Mouse (Mus musculus): ENCODE measurements around the gene Madcam1. TPM values are rescaled to one million over a fixed set of nuclear protein-coding genes. Genes with fewer than 3 reads are reported as not detected.
A peak's percentile ranks its signal among the peaks of the same experiment; 100 is the strongest.

Madcam1 gene
- polyA plus RNA-seq, 1 experiment from 2014 or later: 31.8 TPM

GRCm38 (mm10) chr10:79704065-79704969 is 40.0 kb downstream of the Madcam1 start, which contains the start of gene Bsg:
Bsg (plus strand) TSS chr10:79704491.
- Histone ChIP-seq H3K4me3 (ENCODE audit: low read length) (peak within 1 kb of the TSS; percentile 84), H3K4me2 (ENCODE audit: low read depth, low read length) (peak within 1 kb of the TSS; percentile 88), H3K27me3 (replicated peaks; ENCODE audit: control insufficient read depth, insufficient read depth, low read length) (no peaks in the 10 kb centered on the region), H3K9ac (ENCODE audit: low read depth, low read length) (peak within 1 kb of the TSS; percentile 96), H3K9me3 (ENCODE audit: control insufficient read depth, low read length) (no peaks in the 10 kb centered on the region), H3K36me3 (ENCODE audit: control insufficient read depth, insufficient read depth, low read length) (peaks cover 11% of the 10 kb centered on the region; the same call in 1 of the 2 replicates), H3K27ac (ENCODE audit: low read length) (peak within 1 kb of the TSS; percentile 72), H3K4me1 (ENCODE audit: control insufficient read depth, insufficient read depth, low read length) (peaks cover 53% of the 10 kb centered on the region)
- under 1% methylated on average over 63 of the region's 65 CpGs for WGBS
- peak; percentile 93 for ATAC-seq

- H3K4me2 ChIP-seq (ENCODE audit: low read depth, low read length): peak overlapping the region; percentile 88
- WGBS: 3% methylated on average over 10 of the region's 10 CpGs
- peak overlapping the region; percentile 96 for H3K9ac ChIP-seq (ENCODE audit: low read depth, low read length)
- peaks cover 14% of the 10 kb centered on the region; the same call in 1 of the 2 replicates for H3K36me3 ChIP-seq (ENCODE audit: control insufficient read depth, insufficient read depth, low read length)
- no peaks in the 10 kb centered on the region for H3K27me3 ChIP-seq (replicated peaks; ENCODE audit: control insufficient read depth, insufficient read depth, low read length)
- H3K4me3 ChIP-seq (ENCODE audit: low read length): peak overlapping the region; percentile 84
- no peaks in the 10 kb centered on the region for H3K9me3 ChIP-seq (ENCODE audit: control insufficient read depth, low read length)
- H3K4me1 ChIP-seq (ENCODE audit: control insufficient read depth, insufficient read depth, low read length): peaks cover 53% of the 10 kb centered on the region
- peak overlapping the region; percentile 72 for H3K27ac ChIP-seq (ENCODE audit: low read length)
- no peak for ATAC-seq
Observed at GRCm38 (mm10) chr10:79704970-79705360, 40.6 kb downstream of the Madcam1 start.

GRCm38 (mm10) chr10:79705951-79706350 is 41.6 kb downstream of the Madcam1 start:
- ATAC-seq: peak; percentile 4; the same call in 1 of the 2 replicates
- Histone ChIP-seq H3K4me1 (ENCODE audit: control insufficient read depth, insufficient read depth, low read length) (peaks cover 49% of the 10 kb centered on the region), H3K4me2 (ENCODE audit: low read depth, low read length) (peak overlapping the region; percentile 88), H3K9me3 (ENCODE audit: control insufficient read depth, low read length) (no peaks in the 10 kb centered on the region), H3K9ac (ENCODE audit: low read depth, low read length) (peak overlapping the region; percentile 96), H3K4me3 (ENCODE audit: low read length) (peak overlapping the region; percentile 84), H3K27ac (ENCODE audit: low read length) (peak overlapping the region; percentile 27; the same call in 1 of the 2 replicates), H3K27me3 (replicated peaks; ENCODE audit: control insufficient read depth, insufficient read depth, low read length) (no peaks in the 10 kb centered on the region), H3K36me3 (ENCODE audit: control insufficient read depth, insufficient read depth, low read length) (peaks cover 22% of the 10 kb centered on the region; the same call in 1 of the 2 replicates)
- 63% methylated on average over 4 of the region's 5 CpGs for WGBS

- Histone ChIP-seq H3K9ac (ENCODE audit: low read depth, low read length) (peak overlapping the region; percentile 96), H3K4me3 (ENCODE audit: low read length) (peak overlapping the region; percentile 84), H3K9me3 (ENCODE audit: control insufficient read depth, low read length) (no peaks in the 10 kb centered on the region), H3K4me1 (ENCODE audit: control insufficient read depth, insufficient read depth, low read length) (peaks cover 43% of the 10 kb centered on the region), H3K27me3 (replicated peaks; ENCODE audit: control insufficient read depth, insufficient read depth, low read length) (no peaks in the 10 kb centered on the region), H3K27ac (ENCODE audit: low read length) (peak overlapping the region; percentile 27; the same call in 1 of the 2 replicates), H3K4me2 (ENCODE audit: low read depth, low read length) (peak overlapping the region; percentile 88), H3K36me3 (ENCODE audit: control insufficient read depth, insufficient read depth, low read length) (peaks cover 22% of the 10 kb centered on the region; the same call in 1 of the 2 replicates)
- WGBS: 74% methylated on average over 5 of the region's 5 CpGs
- ATAC-seq: no peak
Observed at GRCm38 (mm10) chr10:79706406-79707094, 42.2 kb downstream of the Madcam1 start.

- 76% methylated on average over 1 of the region's 1 CpGs for WGBS
- 0 out of 2 replicates have a peak overlapping the region, but pooled peaks have one; percentile 14 for H3K27ac ChIP-seq (ENCODE audit: low read length)
- peak overlapping the region; percentile 88; the same call in 1 of the 2 replicates for H3K4me2 ChIP-seq (ENCODE audit: low read depth, low read length)
- no peak overlapping the region for H3K4me3 ChIP-seq (ENCODE audit: low read length)
- H3K27me3 ChIP-seq (replicated peaks; ENCODE audit: control insufficient read depth, insufficient read depth, low read length): no peaks in the 10 kb centered on the region
- no peak for ATAC-seq
- H3K9me3 ChIP-seq (ENCODE audit: control insufficient read depth, low read length): no peaks in the 10 kb centered on the region
- 0 out of 2 replicates have a peak overlapping the region, but pooled peaks have one; percentile 24 for H3K9ac ChIP-seq (ENCODE audit: low read depth, low read length)
- H3K4me1 ChIP-seq (ENCODE audit: control insufficient read depth, insufficient read depth, low read length): peaks cover 40% of the 10 kb centered on the region
- H3K36me3 ChIP-seq (ENCODE audit: control insufficient read depth, insufficient read depth, low read length): peaks cover 27% of the 10 kb centered on the region; the same call in 1 of the 2 replicates
Observed at GRCm38 (mm10) chr10:79707162-79707561, 42.8 kb downstream of the Madcam1 start.

- no peak for ATAC-seq
- WGBS: 55% methylated on average over 4 of the region's 4 CpGs
- H3K4me1 ChIP-seq (ENCODE audit: control insufficient read depth, insufficient read depth, low read length): peaks cover 40% of the 10 kb centered on the region
- H3K27ac ChIP-seq (ENCODE audit: low read length): no peak overlapping the region
- H3K27me3 ChIP-seq (replicated peaks; ENCODE audit: control insufficient read depth, insufficient read depth, low read length): no peaks in the 10 kb centered on the region
- 0 out of 2 replicates have a peak overlapping the region, but pooled peaks have one; percentile 24 for H3K9ac ChIP-seq (ENCODE audit: low read depth, low read length)
- peaks cover 27% of the 10 kb centered on the region; the same call in 1 of the 2 replicates for H3K36me3 ChIP-seq (ENCODE audit: control insufficient read depth, insufficient read depth, low read length)
- H3K4me2 ChIP-seq (ENCODE audit: low read depth, low read length): no peak overlapping the region
- no peak overlapping the region for H3K4me3 ChIP-seq (ENCODE audit: low read length)
- no peaks in the 10 kb centered on the region for H3K9me3 ChIP-seq (ENCODE audit: control insufficient read depth, low read length)
Observed at GRCm38 (mm10) chr10:79707759-79708158, 43.4 kb downstream of the Madcam1 start.

GRCm38 (mm10) chr10:79708668-79709067 is 44.3 kb downstream of the Madcam1 start:
- 88% methylated on average over 21 of the region's 21 CpGs for WGBS
- Histone ChIP-seq H3K9me3 (ENCODE audit: control insufficient read depth, low read length) (no peaks in the 10 kb centered on the region), H3K4me1 (ENCODE audit: control insufficient read depth, insufficient read depth, low read length) (peaks cover 40% of the 10 kb centered on the region), H3K27ac (ENCODE audit: low read length) (no peak overlapping the region), H3K4me2 (ENCODE audit: low read depth, low read length) (no peak overlapping the region), H3K27me3 (replicated peaks; ENCODE audit: control insufficient read depth, insufficient read depth, low read length) (no peaks in the 10 kb centered on the region), H3K4me3 (ENCODE audit: low read length) (no peak overlapping the region), H3K36me3 (ENCODE audit: control insufficient read depth, insufficient read depth, low read length) (peaks cover 27% of the 10 kb centered on the region; the same call in 1 of the 2 replicates), H3K9ac (ENCODE audit: low read depth, low read length) (peak overlapping the region; percentile 19; the same call in 1 of the 2 replicates)
- no peak for ATAC-seq

- H3K4me1 ChIP-seq (ENCODE audit: control insufficient read depth, insufficient read depth, low read length): peaks cover 40% of the 10 kb centered on the region
- H3K9ac ChIP-seq (ENCODE audit: low read depth, low read length): no peak overlapping the region
- no peak overlapping the region for H3K27ac ChIP-seq (ENCODE audit: low read length)
- H3K9me3 ChIP-seq (ENCODE audit: control insufficient read depth, low read length): no peaks in the 10 kb centered on the region
- 60% methylated on average over 7 of the region's 7 CpGs for WGBS
- no peaks in the 10 kb centered on the region for H3K27me3 ChIP-seq (replicated peaks; ENCODE audit: control insufficient read depth, insufficient read depth, low read length)
- no peak overlapping the region for H3K4me2 ChIP-seq (ENCODE audit: low read depth, low read length)
- no peak for ATAC-seq
- H3K4me3 ChIP-seq (ENCODE audit: low read length): no peak overlapping the region
- peaks cover 27% of the 10 kb centered on the region; the same call in 1 of the 2 replicates for H3K36me3 ChIP-seq (ENCODE audit: control insufficient read depth, insufficient read depth, low read length)
Observed at GRCm38 (mm10) chr10:79709307-79709706, 44.9 kb downstream of the Madcam1 start.

- H3K36me3 ChIP-seq (ENCODE audit: control insufficient read depth, insufficient read depth, low read length): peaks cover 27% of the 10 kb centered on the region; the same call in 1 of the 2 replicates
- H3K4me1 ChIP-seq (ENCODE audit: control insufficient read depth, insufficient read depth, low read length): peaks cover 29% of the 10 kb centered on the region
- H3K9ac ChIP-seq (ENCODE audit: low read depth, low read length): no peak overlapping the region
- no peak overlapping the region for H3K27ac ChIP-seq (ENCODE audit: low read length)
- H3K27me3 ChIP-seq (replicated peaks; ENCODE audit: control insufficient read depth, insufficient read depth, low read length): peaks cover 23% of the 10 kb centered on the region
- no peak overlapping the region for H3K4me2 ChIP-seq (ENCODE audit: low read depth, low read length)
- WGBS: 74% methylated on average over 1 of the region's 1 CpGs
- ATAC-seq: peak; percentile 8
- no peak overlapping the region for H3K4me3 ChIP-seq (ENCODE audit: low read length)
- H3K9me3 ChIP-seq (ENCODE audit: control insufficient read depth, low read length): no peaks in the 10 kb centered on the region
Observed at GRCm38 (mm10) chr10:79712029-79712428, 47.7 kb downstream of the Madcam1 start.
